Mouse (Mus musculus): ENCODE data around the gene Nub1.

The Nub1 gene

GRCm38 (mm10) chr5:24704615-24705014 lies 19.3 kb downstream of the Nub1 start:
- no peak for DNase-seq

GRCm38 (mm10) chr5:24709962-24710361 lies 24.6 kb downstream of the Nub1 start:
- peak; percentile 85 for DNase-seq

- no peak for DNase-seq
These were observed 26.3 kb downstream of the Nub1 start for GRCm38 (mm10) chr5:24711615-24712014.

GRCm38 (mm10) chr5:24713199-24713598 lies 27.9 kb downstream of the Nub1 start:
- DNase-seq: peak; percentile 69

- DNase-seq: no peak
These were observed 28.7 kb downstream of the Nub1 start for GRCm38 (mm10) chr5:24713987-24714386.

- DNase-seq: no peak
These were observed 32.7 kb downstream of the Nub1 start for GRCm38 (mm10) chr5:24718076-24718475.

GRCm38 (mm10) chr5:24719852-24720251 lies 34.5 kb downstream of the Nub1 start:
- DNase-seq: no peak

GRCm38 (mm10) chr5:24723527-24724269 lies 38.4 kb downstream of the Nub1 start:
- DNase-seq: peak; percentile 38

- no peak for DNase-seq
These were observed 38.9 kb downstream of the Nub1 start for GRCm38 (mm10) chr5:24724270-24724634.

- peak; percentile 66 for DNase-seq
These were observed 39.5 kb downstream of the Nub1 start for GRCm38 (mm10) chr5:24724805-24725204.

- no peak for DNase-seq
These were observed 40.6 kb downstream of the Nub1 start for GRCm38 (mm10) chr5:24725897-24726296.

- peak; percentile 72 for DNase-seq
These were observed 41.8 kb downstream of the Nub1 start for GRCm38 (mm10) chr5:24726901-24727836.

- DNase-seq: no peak
These were observed 44.6 kb downstream of the Nub1 start for GRCm38 (mm10) chr5:24729797-24730487.

GRCm38 (mm10) chr5:24730488-24730871 lies 45.1 kb downstream of the Nub1 start, which contains the start of gene Wdr86:
Wdr86 (minus strand) TSS chr5:24730727.
- DNase-seq: no peak

- peak; percentile 47 for DNase-seq
These were observed 45.7 kb downstream of the Nub1 start for GRCm38 (mm10) chr5:24730986-24731385.

GRCm38 (mm10) chr5:24733134-24733533 lies 47.8 kb downstream of the Nub1 start:
- peak; percentile 80 for DNase-seq

- no peak for DNase-seq
These were observed 48.6 kb downstream of the Nub1 start for GRCm38 (mm10) chr5:24733771-24734426.

- DNase-seq: no peak
These were observed 52.3 kb downstream of the Nub1 start for GRCm38 (mm10) chr5:24737595-24737994.

- no peak for DNase-seq
These were observed 53.2 kb downstream of the Nub1 start for GRCm38 (mm10) chr5:24738517-24738916.

- DNase-seq: peak; percentile 90
These were observed 53.9 kb downstream of the Nub1 start for GRCm38 (mm10) chr5:24739141-24739753.

GRCm38 (mm10) chr5:24741172-24741885 lies 56.0 kb downstream of the Nub1 start:
- DNase-seq: no peak

GRCm38 (mm10) chr5:24743956-24744355 lies 58.6 kb downstream of the Nub1 start:
- no peak for DNase-seq

All from lung, postnatal 10 days (tissue).